Mouse (Mus musculus): ENCODE measurements around the gene Mpzl2. TPM values are rescaled to one million over a fixed set of nuclear protein-coding genes. Genes with fewer than 3 reads are reported as not detected.

Mpzl2 gene
- polyA plus RNA-seq, 1 experiment from 2014 or later, result 0.77 TPM

DNA sequence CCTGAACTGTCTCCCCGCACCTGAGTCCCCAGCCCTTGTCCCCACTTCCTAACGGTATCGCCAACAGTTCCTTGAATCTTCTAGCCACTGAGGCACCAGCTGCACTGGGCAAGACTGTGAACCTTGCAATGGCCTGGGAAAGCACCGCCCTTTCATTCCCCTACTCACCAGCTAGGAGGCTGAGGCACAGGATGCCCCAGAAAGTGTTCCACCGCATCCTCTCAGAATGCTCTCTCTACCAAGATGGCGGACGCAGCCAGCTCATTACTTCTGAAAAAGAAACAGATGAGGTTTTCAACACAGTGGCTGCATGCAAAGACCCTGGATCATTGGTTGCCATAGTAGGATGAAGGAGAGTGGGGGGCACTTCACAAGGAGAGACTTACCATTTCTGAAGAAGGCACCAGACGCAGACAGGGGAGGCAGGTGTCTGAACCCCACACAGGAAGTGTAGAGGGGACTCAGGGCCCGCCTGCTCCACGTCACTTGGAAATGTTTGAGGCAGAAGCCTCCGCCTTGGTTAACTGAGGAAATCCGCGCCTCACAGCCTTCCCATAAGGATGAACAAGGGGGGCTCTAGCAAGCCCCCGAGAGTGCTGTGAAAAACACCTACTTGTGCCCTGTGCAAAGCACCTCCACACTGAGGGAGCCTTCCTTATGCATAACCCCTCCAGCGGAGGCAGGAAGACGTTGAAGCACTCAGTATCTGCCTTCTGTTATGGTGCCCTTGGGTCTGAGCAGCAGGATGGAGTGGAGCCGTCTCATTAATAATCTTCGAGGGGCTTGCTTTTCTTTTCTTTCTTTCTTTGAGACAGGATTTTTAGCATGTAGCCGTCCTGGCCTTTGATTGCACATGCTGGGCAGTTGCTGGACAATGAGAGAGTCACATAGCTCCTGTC is 30.2 kb upstream of the Mpzl2 start, which contains the start of gene Cd3e:
Gene Cd3e (minus strand): TSS at position 448 of the 899 bp plus-strand sequence.
- no peaks in the 10 kb centered on the region for H3K27me3 ChIP-seq (replicated peaks)
- no peak within 1 kb of the TSS for H3K27ac ChIP-seq (replicated peaks)
- no peaks in the 10 kb centered on the region for H3K36me3 ChIP-seq
- no peaks in the 10 kb centered on the region for H3K9me3 ChIP-seq (replicated peaks)
- H3K9ac ChIP-seq (replicated peaks), result no peak within 1 kb of the TSS
- H3K4me1 ChIP-seq, result no peaks in the 10 kb centered on the region
- no peak for ATAC-seq (ENCODE audit: low FRiP score)
- no peak within 1 kb of the TSS for H3K4me2 ChIP-seq
- 81% methylated on average over 19 of the region's 19 CpGs for WGBS
- H3K4me3 ChIP-seq (replicated peaks), result no peak within 1 kb of the TSS

DNA sequence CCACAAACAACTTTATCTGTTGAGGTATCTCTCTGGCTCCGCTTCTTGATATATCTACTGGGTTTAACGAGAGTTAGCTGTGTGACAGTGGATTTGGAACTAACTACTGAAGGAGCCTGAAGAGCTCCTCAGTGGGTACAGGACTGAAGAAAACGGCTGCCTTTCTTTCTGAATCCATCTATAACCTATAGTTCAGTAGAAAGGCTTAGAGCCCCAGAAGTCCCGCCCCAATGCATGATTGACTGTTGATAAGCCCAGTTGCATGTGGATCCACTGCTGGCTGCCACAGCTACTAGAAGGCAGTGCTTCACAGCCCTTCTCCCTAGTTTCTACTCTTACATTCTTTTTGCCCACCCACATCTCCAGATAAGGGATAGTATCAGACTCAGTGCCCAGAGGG is 29.1 kb upstream of the Mpzl2 start:
- Histone ChIP-seq H3K27ac (replicated peaks) (no peak overlapping the region), H3K27me3 (replicated peaks) (no peaks in the 10 kb centered on the region), H3K9me3 (replicated peaks) (no peaks in the 10 kb centered on the region), H3K4me1 (no peaks in the 10 kb centered on the region), H3K36me3 (no peaks in the 10 kb centered on the region), H3K4me2 (no peak overlapping the region), H3K4me3 (replicated peaks) (no peak overlapping the region), H3K9ac (replicated peaks) (no peak overlapping the region)
- 80% methylated on average over 4 of the region's 4 CpGs for WGBS
- no peak for ATAC-seq (ENCODE audit: low FRiP score)

DNA sequence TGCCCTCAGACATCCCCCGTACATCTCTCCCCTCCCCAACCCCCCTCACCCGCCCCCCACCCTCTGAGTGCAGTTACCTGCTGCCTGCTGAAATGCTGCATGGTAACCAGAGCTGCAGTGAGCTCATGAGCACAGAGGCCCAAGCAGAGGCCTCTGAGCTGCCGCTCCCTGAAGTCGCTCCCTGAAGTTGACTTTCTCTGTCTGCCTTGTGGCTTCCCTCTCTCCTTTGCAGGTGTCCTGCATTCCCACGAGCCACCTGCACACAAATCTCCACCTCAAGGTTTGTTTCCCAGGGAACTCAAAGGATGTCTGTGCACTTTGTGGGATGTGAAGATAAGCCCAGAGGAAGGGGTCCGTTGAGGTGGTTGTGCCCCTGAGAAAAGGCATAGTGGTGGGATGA is 28.3 kb upstream of the Mpzl2 start:
- Histone ChIP-seq H3K27ac (replicated peaks) (no peak overlapping the region), H3K4me3 (replicated peaks) (no peak overlapping the region), H3K36me3 (no peaks in the 10 kb centered on the region), H3K27me3 (replicated peaks) (no peaks in the 10 kb centered on the region), H3K9me3 (replicated peaks) (no peaks in the 10 kb centered on the region), H3K4me2 (no peak overlapping the region), H3K4me1 (no peaks in the 10 kb centered on the region), H3K9ac (replicated peaks) (no peak overlapping the region)
- WGBS, result 49% methylated on average over 6 of the region's 6 CpGs
- no peak for ATAC-seq (ENCODE audit: low FRiP score)

DNA sequence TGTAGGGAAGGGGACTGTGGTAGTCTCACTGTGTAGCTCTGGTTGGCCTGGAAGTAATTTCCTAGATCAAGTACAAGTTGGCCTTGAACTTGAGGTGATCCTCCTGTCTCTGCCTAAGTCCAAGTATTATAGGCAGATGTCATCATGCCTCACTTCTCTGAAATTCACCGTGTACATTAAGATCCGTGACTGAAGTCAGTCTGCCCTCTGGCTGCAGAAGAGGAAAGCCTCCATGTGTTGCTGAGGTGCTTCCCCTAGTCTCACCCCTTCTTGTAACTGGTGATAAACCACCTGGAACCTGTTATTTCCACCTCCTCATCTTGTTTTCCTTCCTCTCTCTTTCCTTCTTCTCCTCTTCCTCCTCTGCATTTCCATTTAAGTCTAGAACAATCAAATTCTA is 24.7 kb upstream of the Mpzl2 start:
- H3K27ac ChIP-seq (replicated peaks), result no peak overlapping the region
- H3K9me3 ChIP-seq (replicated peaks), result no peaks in the 10 kb centered on the region
- no peaks in the 10 kb centered on the region for H3K36me3 ChIP-seq
- no peak overlapping the region for H3K9ac ChIP-seq (replicated peaks)
- ATAC-seq (ENCODE audit: low FRiP score), result no peak
- H3K4me3 ChIP-seq (replicated peaks), result no peak overlapping the region
- 43% methylated on average over 2 of the region's 2 CpGs for WGBS
- no peak overlapping the region for H3K4me2 ChIP-seq
- no peaks in the 10 kb centered on the region for H3K4me1 ChIP-seq
- no peaks in the 10 kb centered on the region for H3K27me3 ChIP-seq (replicated peaks)

DNA sequence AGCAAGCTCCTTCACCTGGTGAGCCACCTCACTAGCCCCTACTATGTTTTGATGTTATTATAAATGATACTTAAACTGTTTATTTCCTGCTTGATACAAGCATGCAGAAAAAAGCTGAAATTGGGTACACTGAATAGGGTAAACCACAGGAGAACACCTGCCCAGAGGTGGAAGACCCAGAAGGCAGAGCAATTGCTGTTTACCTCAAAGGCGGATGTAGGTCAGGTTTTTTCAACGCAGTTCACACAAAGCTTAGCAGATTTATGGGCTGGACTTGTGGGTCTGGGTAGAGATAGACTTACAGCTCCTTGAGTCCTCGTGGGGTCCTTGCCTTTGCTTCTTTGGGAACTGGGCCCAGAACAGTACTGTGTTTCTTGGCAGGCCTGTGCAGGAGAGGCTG is 23.8 kb upstream of the Mpzl2 start:
- Histone ChIP-seq H3K9me3 (replicated peaks) (no peaks in the 10 kb centered on the region), H3K4me1 (no peaks in the 10 kb centered on the region), H3K4me3 (replicated peaks) (no peak overlapping the region), H3K36me3 (no peaks in the 10 kb centered on the region), H3K4me2 (no peak overlapping the region), H3K27ac (replicated peaks) (no peak overlapping the region), H3K27me3 (replicated peaks) (no peaks in the 10 kb centered on the region), H3K9ac (replicated peaks) (no peak overlapping the region)
- no peak for ATAC-seq (ENCODE audit: low FRiP score)
- 66% methylated on average over 3 of the region's 3 CpGs for WGBS

DNA sequence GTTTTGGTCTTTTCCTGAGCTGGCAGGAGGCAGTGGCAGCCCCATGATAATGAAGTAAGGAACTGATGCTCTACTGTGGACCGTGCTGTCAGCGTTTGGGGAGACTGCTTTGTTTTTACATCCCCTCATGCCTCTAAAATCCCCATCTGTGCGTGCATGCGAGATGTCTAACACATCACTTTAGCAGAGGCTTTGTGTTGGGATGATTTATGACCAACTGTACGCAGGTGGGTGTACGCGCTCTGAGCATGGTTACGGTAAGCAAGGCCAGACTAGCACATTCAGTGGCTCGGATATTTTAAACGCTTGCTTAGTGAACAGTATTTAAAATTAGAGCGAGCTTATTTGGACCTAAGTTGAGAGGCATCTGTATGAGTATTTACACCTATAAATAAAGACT is 21.6 kb upstream of the Mpzl2 start:
- no peak overlapping the region for H3K9ac ChIP-seq (replicated peaks)
- H3K36me3 ChIP-seq, result no peaks in the 10 kb centered on the region
- 60% methylated on average over 11 of the region's 11 CpGs for WGBS
- no peak overlapping the region for H3K4me3 ChIP-seq (replicated peaks)
- no peaks in the 10 kb centered on the region for H3K9me3 ChIP-seq (replicated peaks)
- no peaks in the 10 kb centered on the region for H3K27me3 ChIP-seq (replicated peaks)
- no peak for ATAC-seq (ENCODE audit: low FRiP score)
- no peak overlapping the region for H3K4me2 ChIP-seq
- no peaks in the 10 kb centered on the region for H3K4me1 ChIP-seq
- H3K27ac ChIP-seq (replicated peaks), result no peak overlapping the region

DNA sequence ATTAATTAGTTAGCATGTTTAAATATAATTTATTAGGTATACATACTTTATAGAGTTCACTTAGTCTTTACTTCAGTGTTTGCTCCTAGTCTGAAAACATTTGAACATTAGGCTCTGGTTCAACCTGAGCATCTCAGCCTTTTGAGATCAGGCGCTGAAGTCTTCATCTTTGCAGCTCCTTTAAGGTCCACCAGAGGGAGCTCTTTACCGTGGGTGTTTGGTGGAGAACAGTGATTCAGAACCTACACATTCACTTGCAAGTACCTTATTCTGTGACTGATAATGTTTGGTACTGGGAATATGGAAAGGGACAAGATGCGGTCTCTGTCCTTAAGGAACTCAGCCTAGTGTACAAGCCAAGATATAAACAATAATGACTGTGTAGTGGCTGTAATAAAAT is 16.8 kb upstream of the Mpzl2 start:
- Histone ChIP-seq H3K9ac (replicated peaks) (no peak overlapping the region), H3K27ac (replicated peaks) (no peak overlapping the region), H3K9me3 (replicated peaks) (no peaks in the 10 kb centered on the region), H3K4me2 (no peak overlapping the region), H3K4me1 (no peaks in the 10 kb centered on the region), H3K27me3 (replicated peaks) (0 out of 2 replicates have a peak, but pooled peaks cover 3% of the 10 kb centered on the region), H3K4me3 (replicated peaks) (no peak overlapping the region), H3K36me3 (no peaks in the 10 kb centered on the region)
- 13% methylated on average over 3 of the region's 3 CpGs for WGBS
- no peak for ATAC-seq (ENCODE audit: low FRiP score)

DNA sequence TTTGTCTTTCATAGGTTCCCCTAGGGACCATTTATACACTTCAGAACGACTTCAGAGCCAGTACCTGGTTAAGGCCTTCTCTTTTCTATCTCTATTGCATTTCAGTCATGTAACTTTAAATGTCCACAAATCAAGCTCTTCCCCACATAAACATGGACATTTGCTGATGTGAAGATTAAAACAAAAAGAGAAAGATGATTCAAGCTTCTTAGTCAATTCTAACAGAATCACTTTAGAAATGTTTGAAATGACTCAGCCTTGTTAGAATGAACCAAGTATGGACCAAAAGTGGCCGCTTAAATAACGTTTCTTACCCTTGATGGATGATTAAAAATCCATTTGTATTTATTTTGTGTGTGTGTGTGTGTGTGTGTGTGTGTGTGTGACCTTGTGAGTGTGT is 16.0 kb upstream of the Mpzl2 start:
- Histone ChIP-seq H3K9ac (replicated peaks) (no peak overlapping the region), H3K9me3 (replicated peaks) (no peaks in the 10 kb centered on the region), H3K4me3 (replicated peaks) (no peak overlapping the region), H3K36me3 (no peaks in the 10 kb centered on the region), H3K27ac (replicated peaks) (no peak overlapping the region), H3K4me1 (no peaks in the 10 kb centered on the region), H3K27me3 (replicated peaks) (0 out of 2 replicates have a peak, but pooled peaks cover 3% of the 10 kb centered on the region), H3K4me2 (no peak overlapping the region)
- 61% methylated on average over 3 of the region's 3 CpGs for WGBS
- ATAC-seq (ENCODE audit: low FRiP score), result no peak

DNA sequence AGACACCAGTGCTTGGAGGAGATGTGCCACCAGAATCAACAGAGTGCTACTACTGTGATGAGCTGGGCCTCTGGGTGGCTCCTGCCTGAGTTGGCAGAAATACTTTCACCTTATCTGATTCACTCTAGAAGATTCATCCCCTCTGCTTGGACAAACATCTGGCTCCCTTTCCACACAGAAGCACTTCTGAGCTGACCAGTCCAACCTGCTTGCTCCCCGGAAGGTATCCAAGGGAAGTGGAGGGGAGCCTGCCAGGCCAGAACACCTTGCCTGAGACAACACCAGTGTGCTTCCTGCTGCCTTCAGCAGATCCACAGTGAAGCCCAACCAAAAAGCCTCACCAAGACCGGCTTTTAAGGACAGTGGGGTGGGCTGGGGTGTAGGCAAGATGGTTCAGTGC is 15.4 kb upstream of the Mpzl2 start:
- Histone ChIP-seq H3K36me3 (no peaks in the 10 kb centered on the region), H3K9ac (replicated peaks) (no peak overlapping the region), H3K4me2 (no peak overlapping the region), H3K4me3 (replicated peaks) (no peak overlapping the region), H3K27me3 (replicated peaks) (0 out of 2 replicates have a peak, but pooled peaks cover 3% of the 10 kb centered on the region), H3K4me1 (no peaks in the 10 kb centered on the region), H3K9me3 (replicated peaks) (no peaks in the 10 kb centered on the region), H3K27ac (replicated peaks) (no peak overlapping the region)
- ATAC-seq (ENCODE audit: low FRiP score), result no peak
- 86% methylated on average over 2 of the region's 2 CpGs for WGBS

DNA sequence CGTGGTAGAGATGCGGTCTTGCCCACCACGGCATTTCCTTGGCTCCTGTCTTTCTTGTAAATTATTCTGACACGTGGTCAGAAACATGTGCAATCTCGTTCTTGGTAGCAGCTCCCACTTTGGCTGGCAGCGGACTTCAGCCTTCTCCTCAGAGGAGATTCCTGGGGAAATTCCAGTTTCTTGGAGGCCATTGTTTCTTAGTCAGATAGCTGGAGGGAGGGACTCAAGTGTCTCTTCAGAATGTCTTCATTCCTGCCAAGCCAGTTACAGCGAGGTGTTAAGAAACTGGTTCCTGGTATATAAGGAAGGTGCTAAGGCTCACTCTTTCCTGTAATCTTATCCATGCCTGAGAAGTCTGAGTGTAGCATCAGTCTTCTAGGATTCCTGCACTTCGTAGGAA is 12.2 kb upstream of the Mpzl2 start:
- Histone ChIP-seq H3K4me2 (no peak overlapping the region), H3K27me3 (replicated peaks) (peaks cover 3% of the 10 kb centered on the region; the same call in 1 of the 2 replicates), H3K27ac (replicated peaks) (no peak overlapping the region), H3K36me3 (no peaks in the 10 kb centered on the region), H3K9me3 (replicated peaks) (no peaks in the 10 kb centered on the region), H3K4me1 (no peaks in the 10 kb centered on the region), H3K4me3 (replicated peaks) (no peak overlapping the region), H3K9ac (replicated peaks) (no peak overlapping the region)
- 82% methylated on average over 8 of the region's 8 CpGs for WGBS
- ATAC-seq (ENCODE audit: low FRiP score), result no peak

DNA sequence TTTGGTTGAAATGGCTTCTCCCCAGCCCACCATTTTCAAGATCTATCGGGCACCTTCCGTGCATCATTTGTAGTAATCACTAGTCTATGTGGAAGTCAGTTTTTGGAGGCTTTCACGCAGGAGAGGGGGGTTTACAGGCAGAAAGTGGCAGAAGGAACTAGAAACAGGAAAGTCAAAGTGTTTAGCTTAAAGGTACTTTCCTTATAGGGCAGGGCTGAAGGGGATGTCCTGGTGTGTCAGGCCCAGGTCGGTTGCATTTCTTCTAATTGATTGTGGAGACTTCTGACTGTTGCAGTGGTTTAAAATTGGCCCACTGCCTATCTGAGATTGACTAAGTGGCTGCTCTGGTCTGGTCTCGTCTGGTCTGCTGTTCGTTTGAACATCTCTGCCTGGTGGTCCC is 9.3 kb upstream of the Mpzl2 start:
- no peaks in the 10 kb centered on the region for H3K36me3 ChIP-seq
- H3K27me3 ChIP-seq (replicated peaks), result peaks cover 8% of the 10 kb centered on the region; the same call in 1 of the 2 replicates
- no peaks in the 10 kb centered on the region for H3K9me3 ChIP-seq (replicated peaks)
- H3K27ac ChIP-seq (replicated peaks), result no peak overlapping the region
- 75% methylated on average over 6 of the region's 6 CpGs for WGBS
- H3K4me1 ChIP-seq, result no peaks in the 10 kb centered on the region
- H3K4me2 ChIP-seq, result no peak overlapping the region
- no peak overlapping the region for H3K4me3 ChIP-seq (replicated peaks)
- no peak for ATAC-seq (ENCODE audit: low FRiP score)
- H3K9ac ChIP-seq (replicated peaks), result no peak overlapping the region

DNA sequence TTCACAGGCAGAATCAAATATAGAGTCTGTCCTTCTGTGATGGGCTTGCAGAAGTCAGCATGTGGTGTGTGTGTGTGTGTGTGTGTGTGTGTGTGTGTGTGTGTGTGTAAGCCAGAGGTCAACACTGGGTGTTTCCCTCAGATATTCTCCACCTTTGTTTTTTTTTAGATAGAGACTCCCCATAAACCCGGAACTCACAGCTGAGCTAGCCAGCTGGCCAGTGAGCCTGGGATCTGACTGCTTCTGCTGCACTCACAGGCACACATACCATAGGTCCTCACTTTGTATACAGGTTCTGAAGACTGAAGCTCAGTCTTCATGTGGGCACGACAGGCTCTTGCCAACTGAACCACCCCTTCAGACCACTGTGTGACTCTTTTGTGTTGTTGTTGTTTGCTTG is 7.3 kb upstream of the Mpzl2 start:
- Histone ChIP-seq H3K4me2 (no peak overlapping the region), H3K9me3 (replicated peaks) (no peaks in the 10 kb centered on the region), H3K4me3 (replicated peaks) (no peak overlapping the region), H3K36me3 (no peaks in the 10 kb centered on the region), H3K27ac (replicated peaks) (no peak overlapping the region), H3K4me1 (no peaks in the 10 kb centered on the region), H3K9ac (replicated peaks) (no peak overlapping the region), H3K27me3 (replicated peaks) (peaks cover 8% of the 10 kb centered on the region; the same call in 1 of the 2 replicates)
- no peak for ATAC-seq (ENCODE audit: low FRiP score)
- WGBS, result 82% methylated on average over 2 of the region's 2 CpGs

All from neural tube, embryonic 15.5 days (tissue).